Mouse (Mus musculus) gonadal fat pad, adult 2 months (tissue): Measurements from ENCODE around the gene 3110082I17Rik. TPM values are rescaled to one million over a fixed set of nuclear protein-coding genes. Genes with fewer than 3 reads are reported as not detected.
"Not testable (repeated sequence)": the region's sequence is repeated elsewhere in the genome, so short reads cannot be mapped to it uniquely, and the experiment has no call there.

ENCODE experiments used
- DNase-seq: peaks from one replicate; pipeline ENCODE4 v3.0.0-alpha.2; 2012; ENCODE audit warnings: low read depth
- polyA plus RNA-seq: library from polyadenylated mRNA; depleted of rRNA; stranded (reverse); fragments of >200 nt; gene quantifications from 2 replicates; pipeline ENCODE4 v1.2.3, GENCODE M21; 2012

Gene 3110082I17Rik
- polyA plus RNA-seq, 1 experiment: 13.1 TPM

GRCm38 (mm10) chr5:139395528-139395927 is 64.8 kb downstream of the 3110082I17Rik start:
- DNase-seq: no peak

GRCm38 (mm10) chr5:139394399-139394798 is 65.9 kb downstream of the 3110082I17Rik start:
- no peak for DNase-seq

GRCm38 (mm10) chr5:139393197-139393588 is 67.1 kb downstream of the 3110082I17Rik start:
- DNase-seq: no peak

- no peak for DNase-seq
These were observed 67.8 kb downstream of the 3110082I17Rik start for GRCm38 (mm10) chr5:139392219-139393196.

- no peak for DNase-seq
These were observed 68.9 kb downstream of the 3110082I17Rik start for GRCm38 (mm10) chr5:139391309-139391990.

GRCm38 (mm10) chr5:139390324-139391119 is 69.8 kb downstream of the 3110082I17Rik start:
- DNase-seq: not testable (repeated sequence)

- no peak for DNase-seq
These were observed 70.7 kb downstream of the 3110082I17Rik start for GRCm38 (mm10) chr5:139389676-139390061.

- no peak for DNase-seq
These were observed 71.3 kb downstream of the 3110082I17Rik start for GRCm38 (mm10) chr5:139388694-139389675.

- no peak for DNase-seq
These were observed 72.1 kb downstream of the 3110082I17Rik start for GRCm38 (mm10) chr5:139388195-139388570.

- no peak for DNase-seq
These were observed 72.8 kb downstream of the 3110082I17Rik start for GRCm38 (mm10) chr5:139387329-139388194.

- no peak for DNase-seq
These were observed 74.3 kb downstream of the 3110082I17Rik start for GRCm38 (mm10) chr5:139386047-139386446.

- no peak for DNase-seq
These were observed 75.8 kb downstream of the 3110082I17Rik start for GRCm38 (mm10) chr5:139384531-139384930.

- DNase-seq: no peak
These were observed 77.1 kb downstream of the 3110082I17Rik start for GRCm38 (mm10) chr5:139383234-139383633.

GRCm38 (mm10) chr5:139382760-139383159 is 77.6 kb downstream of the 3110082I17Rik start:
- no peak for DNase-seq

GRCm38 (mm10) chr5:139381586-139382513 is 78.5 kb downstream of the 3110082I17Rik start:
- no peak for DNase-seq

GRCm38 (mm10) chr5:139380385-139381248 is 79.7 kb downstream of the 3110082I17Rik start:
- no peak for DNase-seq

- DNase-seq: no peak
These were observed 80.4 kb downstream of the 3110082I17Rik start for GRCm38 (mm10) chr5:139379771-139380384.
